ENCODE assay signal across 21 mouse cellular contexts in the genomic region with DNA sequence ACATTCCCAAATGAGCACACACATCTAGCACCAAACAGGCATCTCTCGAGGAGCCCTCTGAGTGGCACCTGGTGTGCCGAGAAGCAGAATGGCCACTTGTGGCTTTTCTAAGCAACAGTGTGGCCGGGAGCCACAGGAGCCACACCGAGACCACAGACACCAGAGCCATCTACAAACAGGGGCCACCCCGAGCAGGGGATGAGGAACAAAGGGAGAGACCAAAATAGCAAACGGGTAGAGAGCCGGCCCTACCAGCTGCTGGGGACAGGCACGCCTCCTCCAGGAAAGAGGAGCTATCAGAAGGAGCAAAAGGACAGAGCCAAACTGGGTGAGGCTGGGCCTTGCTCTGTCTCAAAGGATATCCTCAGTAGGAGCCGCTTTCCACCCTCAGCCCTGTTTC.
DNase-seq lines count a peak whose midpoint lies in the region; ATAC-seq and TF ChIP-seq lines count a peak whose summit lies in the region.
"Had no signal": no experiment of that assay in that cellular context is flagged by ENCODE, and none has a peak within 500 bp of the region (broad histone marks: within the 10 kb centered on the region; RNA-seq: fewer than 3 reads in every experiment).

No protein-coding gene starts in this region.

- intact Hi-C loops in heart, adult 2 months (cut with DNase I), result no loop called here

- no peak overlapping the region for H3K4me3 ChIP-seq in heart, embryonic 13.5 days
- no peak overlapping the region for H3K4me3 ChIP-seq in heart, adult 2 months
- no peak overlapping the region for H3K4me3 ChIP-seq in kidney, embryonic 15.5 days (replicated peaks)
- H3K4me3 ChIP-seq in forebrain, embryonic 11.5 days (ENCODE audit: low read depth, low read length), result no peak overlapping the region
- H3K4me3 ChIP-seq: forebrain, embryonic 12.5 days had no signal

- peak overlapping the region; percentile 50 for H3K9ac ChIP-seq in heart, embryonic 13.5 days
- no peak overlapping the region for H3K9ac ChIP-seq in heart, adult 2 months (ENCODE audit: low read depth, low read length)
- H3K9ac ChIP-seq in kidney, embryonic 15.5 days, result no peak overlapping the region
- H3K9ac ChIP-seq in forebrain, embryonic 11.5 days (ENCODE audit: low read length), result no peak overlapping the region
- H3K9ac ChIP-seq: forebrain, embryonic 12.5 days had no signal

- H3K27ac ChIP-seq in heart, embryonic 13.5 days (replicated peaks), result 0 out of 2 replicates have a peak overlapping the region, but pooled peaks have one; percentile 32
- no peak overlapping the region for H3K27ac ChIP-seq in heart, adult 2 months
- H3K27ac ChIP-seq in kidney, embryonic 15.5 days, result peak overlapping the region; percentile 14; the same call in 1 of the 2 replicates
- no peak overlapping the region for H3K27ac ChIP-seq in forebrain, embryonic 11.5 days (ENCODE audit: low read depth, low read length)
- H3K27ac ChIP-seq: forebrain, embryonic 12.5 days had no signal

- peaks cover 70% of the 10 kb centered on the region for H3K36me3 ChIP-seq in heart, embryonic 13.5 days
- peaks cover 4% of the 10 kb centered on the region for H3K36me3 ChIP-seq in heart, adult 2 months (ENCODE audit: control insufficient read depth, insufficient read depth, low read length)
- H3K36me3 ChIP-seq in kidney, embryonic 15.5 days, result peaks cover 75% of the 10 kb centered on the region
- H3K36me3 ChIP-seq in forebrain, embryonic 11.5 days (ENCODE audit: control insufficient read depth, insufficient read depth, low read length), result peaks cover 2% of the 10 kb centered on the region; the same call in 1 of the 2 replicates

- WGBS in heart, embryonic 13.5 days, result 48% methylated on average over 9 of the region's 9 CpGs
- WGBS in heart, adult 2 months, result 39% methylated on average over 9 of the region's 9 CpGs
- WGBS in kidney, embryonic 15.5 days, result 69% methylated on average over 9 of the region's 9 CpGs
- WGBS in forebrain, embryonic 11.5 days, result 85% methylated on average over 9 of the region's 9 CpGs

- no peak for DNase-seq in heart, adult 2 months
- DNase-seq in kidney, adult 11 months, result no peak
- DNase-seq in forebrain, embryonic 11.5 days (ENCODE audit: low spot score), result no peak
- DNase-seq: adrenal gland, postnatal 10 days; cerebellum, adult 9-10 months; gastrocnemius, postnatal 25 days; kidney, adult 9 months; kidney, postnatal 36 days; lung, adult 18-20 months; lung, postnatal 14 days; retina, postnatal 1 day; thymus, postnatal 25 days had no signal

- TF ChIP-seq POLR2A in heart, adult 2 months (IDR thresholded peaks at IDR 0.05; ENCODE audit: insufficient read depth, low read depth, low read length), result no peak

- no peak for ATAC-seq in heart, embryonic 13.5 days (ENCODE audit: extremely low read depth, insufficient number of reproducible peaks, low FRiP score, low TSS enrichment)
- ATAC-seq in kidney, embryonic 15.5 days (replicated peaks; ENCODE audit: low FRiP score), result no peak
- peak; percentile 17; the same call in 1 of the 2 replicates for ATAC-seq in common myeloid progenitor, adult 5-6 weeks (replicated peaks; ENCODE audit: low read depth, poor library complexity, severe bottlenecking)
- ATAC-seq in megakaryocyte progenitor cell, adult 5-6 weeks (replicated peaks; ENCODE audit: poor library complexity), result peak; percentile 17
- no peak for ATAC-seq in forebrain, embryonic 11.5 days (replicated peaks; ENCODE audit: low FRiP score)
- ATAC-seq: midbrain, embryonic 16.5 days; Patski had no signal

- no peaks in the 10 kb centered on the region for H3K27me3 ChIP-seq in heart, embryonic 13.5 days (replicated peaks)
- no peaks in the 10 kb centered on the region for H3K27me3 ChIP-seq in heart, adult 2 months (ENCODE audit: control insufficient read depth, insufficient read depth, low read length)
- H3K27me3 ChIP-seq in kidney, embryonic 15.5 days, result no peaks in the 10 kb centered on the region
- H3K27me3 ChIP-seq in forebrain, embryonic 11.5 days (ENCODE audit: control insufficient read depth, insufficient read depth, low read length), result no peaks in the 10 kb centered on the region
- H3K27me3 ChIP-seq: forebrain, embryonic 12.5 days; Patski had no signal

- TF ChIP-seq CTCF in heart, adult 2 months (IDR thresholded peaks at IDR 0.05), result no peak

- peaks cover 66% of the 10 kb centered on the region for H3K4me1 ChIP-seq in heart, embryonic 13.5 days
- H3K4me1 ChIP-seq in heart, adult 2 months (ENCODE audit: control insufficient read depth, insufficient read depth, low read length), result peaks cover 33% of the 10 kb centered on the region
- H3K4me1 ChIP-seq in kidney, embryonic 15.5 days, result peaks cover 51% of the 10 kb centered on the region
- no peaks in the 10 kb centered on the region for H3K4me1 ChIP-seq in forebrain, embryonic 11.5 days (replicated peaks; ENCODE audit: control insufficient read depth, insufficient read depth, low read length)

- H3K9me3 ChIP-seq in heart, embryonic 13.5 days, result no peaks in the 10 kb centered on the region
- no peaks in the 10 kb centered on the region for H3K9me3 ChIP-seq in kidney, embryonic 15.5 days (replicated peaks)
- no peaks in the 10 kb centered on the region for H3K9me3 ChIP-seq in forebrain, embryonic 11.5 days (ENCODE audit: control insufficient read depth, low read length)
- H3K9me3 ChIP-seq: forebrain, embryonic 12.5 days; megakaryocyte, embryonic 14.5 days had no signal

- H3K79me2 ChIP-seq in heart, adult 2 months (replicated peaks; ENCODE audit: control insufficient read depth, insufficient read depth, low read length), result no peaks in the 10 kb centered on the region

- TF ChIP-seq EP300 in heart, adult 2 months (IDR thresholded peaks at IDR 0.05; ENCODE audit: insufficient read depth, low read depth, low read length), result no peak

- no peak overlapping the region for H3K4me2 ChIP-seq in heart, embryonic 13.5 days
- no peak overlapping the region for H3K4me2 ChIP-seq in kidney, embryonic 15.5 days
- H3K4me2 ChIP-seq in forebrain, embryonic 11.5 days (ENCODE audit: low read depth, low read length, severe bottlenecking), result no peak overlapping the region
- H3K4me2 ChIP-seq: forebrain, embryonic 12.5 days; liver, embryonic 11.5 days had no signal

Comparison
In these comparisons a context has a peak if more than half of its experiments do, and no peak if none do; other contexts are left out.
1. H3K27ac ChIP-seq: peak in heart, embryonic 13.5 days (single experiment) and kidney, embryonic 15.5 days (single experiment); none in heart, adult 2 months (single experiment) and forebrain, embryonic 11.5 days (single experiment).
2. ATAC-seq: peak in common myeloid progenitor, adult 5-6 weeks (single experiment) and megakaryocyte progenitor cell, adult 5-6 weeks (single experiment); none in heart, embryonic 13.5 days (single experiment), kidney, embryonic 15.5 days (single experiment) and forebrain, embryonic 11.5 days (single experiment).